In genomic region chr2:113637540-113637939, GRCm38 (mm10) we compare ENCODE assay signal across 19 mouse cellular contexts.
"Had no signal": no experiment of that assay in that cellular context is flagged by ENCODE, and none has a peak within 500 bp of the region (broad histone marks: within the 10 kb centered on the region; RNA-seq: fewer than 3 reads in every experiment).

No protein-coding gene starts in this region.

- H3K4me2 ChIP-seq: liver, embryonic 15.5 days; lung, embryonic 15.5 days; midbrain, embryonic 11.5 days; midbrain, embryonic 13.5 days; midbrain, embryonic 15.5 days; neural tube, embryonic 13.5 days; neural tube, embryonic 15.5 days; stomach, embryonic 15.5 days had no signal

- H3K27ac ChIP-seq: liver, embryonic 15.5 days; lung, embryonic 15.5 days; macrophage; midbrain, embryonic 13.5 days; midbrain, embryonic 15.5 days; neural tube, embryonic 13.5 days; neural tube, embryonic 15.5 days; stomach, embryonic 15.5 days; stomach, postnatal 0 days had no signal

- DNase-seq: liver, postnatal 0 days; lung, adult 2 months; lung, postnatal 14 days; lung, postnatal 36 days; right cerebral cortex, postnatal 14 days; thymus, postnatal 14 days; thymus, postnatal 36 days had no signal

- H3K4me3 ChIP-seq: liver, embryonic 15.5 days; lung, embryonic 15.5 days; megakaryocyte, embryonic 14.5 days; midbrain, embryonic 13.5 days; midbrain, embryonic 15.5 days; neural tube, embryonic 13.5 days; neural tube, embryonic 15.5 days; stomach, embryonic 15.5 days had no signal

- H3K36me3 ChIP-seq: liver, embryonic 15.5 days; lung, embryonic 15.5 days; midbrain, embryonic 13.5 days; midbrain, embryonic 15.5 days; neural tube, embryonic 13.5 days; neural tube, embryonic 15.5 days; stomach, embryonic 15.5 days had no signal

- H3K27me3 ChIP-seq: liver, embryonic 15.5 days; lung, embryonic 15.5 days; megakaryocyte, embryonic 14.5 days; midbrain, embryonic 13.5 days; midbrain, embryonic 15.5 days; neural tube, embryonic 13.5 days; neural tube, embryonic 15.5 days; stomach, embryonic 15.5 days had no signal

- H3K4me1 ChIP-seq: lung, embryonic 15.5 days; megakaryocyte, embryonic 14.5 days; midbrain, embryonic 13.5 days; midbrain, embryonic 15.5 days; neural tube, embryonic 13.5 days; neural tube, embryonic 15.5 days; stomach, embryonic 15.5 days had no signal

- ATAC-seq: liver, postnatal 0 days; lung, postnatal 0 days; midbrain, embryonic 13.5 days; midbrain, embryonic 15.5 days had no signal

- H3K9me3 ChIP-seq: liver, embryonic 15.5 days; lung, embryonic 15.5 days; megakaryocyte, embryonic 14.5 days; midbrain, embryonic 13.5 days; midbrain, embryonic 15.5 days; neural tube, embryonic 13.5 days; neural tube, embryonic 15.5 days; stomach, embryonic 15.5 days had no signal

- H3K9ac ChIP-seq: liver, embryonic 15.5 days; liver, postnatal 0 days; lung, embryonic 15.5 days; midbrain, embryonic 13.5 days; midbrain, embryonic 15.5 days; neural tube, embryonic 13.5 days; neural tube, embryonic 15.5 days; stomach, embryonic 15.5 days had no signal
